Mouse (Mus musculus) stomach, embryonic 16.5 days (tissue): ENCODE measurements at regions not wholly inside any gene's neighbourhood (a gene's known extent, or its start where the extent isn't known, plus 50 kb on each side); places are given as distances from the start of the nearest gene placed in this dataset.
A peak's percentile ranks its signal among the peaks of the same experiment; 100 is the strongest.
"Not testable (repeated sequence)": the region's sequence is repeated elsewhere in the genome, so short reads cannot be mapped to it uniquely, and the experiment has no call there.

Experiments used
- ATAC-seq: fragments of 200-750 bp; cut with Nextera tagmentation; 2 replicates; pipeline ENCODE4 v1.8.0; 2017; ENCODE audit warnings: moderate number of reproducible peaks, moderate TSS enrichment; ENCODE audit not compliant: insufficient read depth, low FRiP score
- H3K27ac ChIP-seq: fragments of 300-500 bp; sonication (generic); 2 replicates; pipeline ENCODE4 v1.5.1; 2014; ENCODE audit warnings: low read length
- H3K27me3 ChIP-seq: fragments of 300-500 bp; sonication (generic); 2 replicates; pipeline ENCODE4 v1.6.1; 2014; ENCODE audit warnings: low read length, control low read depth, mixed read lengths; ENCODE audit not compliant: control insufficient read depth, insufficient read depth
- H3K36me3 ChIP-seq: fragments of 300-500 bp; sonication (generic); 2 replicates; pipeline ENCODE4 v1.6.1; 2014; ENCODE audit warnings: low read length; ENCODE audit not compliant: control insufficient read depth, insufficient read depth
- H3K4me1 ChIP-seq: fragments of 300-500 bp; sonication (generic); 2 replicates; pipeline ENCODE4 v1.6.1; 2014; ENCODE audit warnings: low read length, control low read depth, mixed read lengths; ENCODE audit not compliant: control insufficient read depth, insufficient read depth
- H3K4me2 ChIP-seq: fragments of 300-500 bp; sonication (generic); 2 replicates; pipeline ENCODE4 v1.6.1; 2014; ENCODE audit warnings: low read depth, low read length, mixed read lengths
- H3K4me3 ChIP-seq: fragments of 300-500 bp; sonication (generic); replicated peaks from 2 replicates; pipeline ENCODE4 v1.5.1; 2014; ENCODE audit warnings: mild to moderate bottlenecking, low read length
- H3K9ac ChIP-seq: fragments of 300-500 bp; sonication (generic); 2 replicates; pipeline ENCODE4 v1.6.1; 2014; ENCODE audit warnings: low read length
- H3K9me3 ChIP-seq: fragments of 300-500 bp; sonication (generic); replicated peaks from 2 replicates; pipeline ENCODE4 v1.6.1; 2016; ENCODE audit warnings: low read length, control low read depth; ENCODE audit not compliant: control insufficient read depth
- WGBS: fragments of 180-500 bp; shearing (Covaris S2); extraction: QIAGEN DNeasy Blood & Tissue Kit; methylation state at CpG from one replicate; pipeline ENCODE4 v1.1.7; 2014; 5-methylcytosine and 5-hydroxymethylcytosine counted together

GRCm38 (mm10) chr1:157036779-157037178, 71.7 kb downstream of the Tex35 start:
- no peak overlapping the region for H3K4me3 ChIP-seq
- H3K4me1 ChIP-seq: peaks cover 28% of the 10 kb centered on the region
- H3K27me3 ChIP-seq: no peaks in the 10 kb centered on the region
- no peaks in the 10 kb centered on the region for H3K9me3 ChIP-seq
- no peak overlapping the region for H3K4me2 ChIP-seq
- no peak for ATAC-seq
- H3K27ac ChIP-seq: no peak overlapping the region
- H3K36me3 ChIP-seq: no peaks in the 10 kb centered on the region
- H3K9ac ChIP-seq: no peak overlapping the region
- WGBS: 43% methylated on average over 4 of the region's 4 CpGs

- H3K36me3 ChIP-seq, H3K27ac ChIP-seq, H3K9ac ChIP-seq, ATAC-seq, H3K9me3 ChIP-seq, H3K4me3 ChIP-seq, H3K27me3 ChIP-seq, H3K4me2 ChIP-seq: not testable (repeated sequence)
- 90% methylated on average over 8 of the region's 8 CpGs for WGBS
- H3K4me1 ChIP-seq: peaks cover 27% of the 10 kb centered on the region
These were observed 73.3 kb downstream of the Tex35 start for GRCm38 (mm10) chr1:157035221-157035620.

- no peak overlapping the region for H3K27ac ChIP-seq
- no peaks in the 10 kb centered on the region for H3K36me3 ChIP-seq
- H3K27me3 ChIP-seq: no peaks in the 10 kb centered on the region
- ATAC-seq: no peak
- H3K4me2 ChIP-seq: no peak overlapping the region
- no peak overlapping the region for H3K4me3 ChIP-seq
- 88% methylated on average over 3 of the region's 3 CpGs for WGBS
- no peaks in the 10 kb centered on the region for H3K4me1 ChIP-seq
- H3K9me3 ChIP-seq: no peaks in the 10 kb centered on the region
- no peak overlapping the region for H3K9ac ChIP-seq
These were observed 79.8 kb downstream of the Tex35 start for GRCm38 (mm10) chr1:157028682-157029081.

- no peak for ATAC-seq
- Histone ChIP-seq H3K4me1 (no peaks in the 10 kb centered on the region), H3K36me3 (no peaks in the 10 kb centered on the region), H3K27ac (no peak overlapping the region), H3K4me2 (no peak overlapping the region), H3K27me3 (no peaks in the 10 kb centered on the region), H3K4me3 (no peak overlapping the region), H3K9ac (no peak overlapping the region), H3K9me3 (no peaks in the 10 kb centered on the region)
- WGBS: 89% methylated on average over 7 of the region's 7 CpGs
These were observed 80.8 kb downstream of the Tex35 start for GRCm38 (mm10) chr1:157027681-157028080.

- Histone ChIP-seq H3K9ac (no peak overlapping the region), H3K9me3 (no peaks in the 10 kb centered on the region), H3K4me3 (no peak overlapping the region), H3K36me3 (no peaks in the 10 kb centered on the region), H3K4me1 (no peaks in the 10 kb centered on the region), H3K27ac (no peak overlapping the region), H3K4me2 (no peak overlapping the region), H3K27me3 (no peaks in the 10 kb centered on the region)
- 62% methylated on average over 6 of the region's 6 CpGs for WGBS
- no peak for ATAC-seq
These were observed 84.0 kb upstream of the Ralgps2 start for GRCm38 (mm10) chr1:157023462-157023861.

- no peak overlapping the region for H3K4me2 ChIP-seq
- no peaks in the 10 kb centered on the region for H3K27me3 ChIP-seq
- ATAC-seq: no peak
- no peak overlapping the region for H3K27ac ChIP-seq
- H3K9ac ChIP-seq: no peak overlapping the region
- H3K4me3 ChIP-seq: no peak overlapping the region
- no peaks in the 10 kb centered on the region for H3K36me3 ChIP-seq
- no peaks in the 10 kb centered on the region for H3K9me3 ChIP-seq
- H3K4me1 ChIP-seq: no peaks in the 10 kb centered on the region
- 77% methylated on average over 12 of the region's 12 CpGs for WGBS
These were observed 83.3 kb upstream of the Ralgps2 start for GRCm38 (mm10) chr1:157022456-157023435.

GRCm38 (mm10) chr1:157019892-157020291, 80.5 kb upstream of the Ralgps2 start:
- Histone ChIP-seq H3K36me3 (no peaks in the 10 kb centered on the region), H3K4me3 (no peak overlapping the region), H3K9me3 (no peaks in the 10 kb centered on the region), H3K4me2 (no peak overlapping the region), H3K27me3 (no peaks in the 10 kb centered on the region), H3K4me1 (no peaks in the 10 kb centered on the region), H3K27ac (peak overlapping the region; percentile 5; the same call in 1 of the 2 replicates), H3K9ac (no peak overlapping the region)
- WGBS: 53% methylated on average over 7 of the region's 7 CpGs
- no peak for ATAC-seq

- H3K36me3 ChIP-seq: no peaks in the 10 kb centered on the region
- no peaks in the 10 kb centered on the region for H3K4me1 ChIP-seq
- H3K4me3 ChIP-seq: no peak overlapping the region
- H3K4me2 ChIP-seq: no peak overlapping the region
- H3K9me3 ChIP-seq: no peaks in the 10 kb centered on the region
- no peak for ATAC-seq
- H3K27ac ChIP-seq: no peak overlapping the region
- no peak overlapping the region for H3K9ac ChIP-seq
- WGBS: 75% methylated on average over 2 of the region's 2 CpGs
- no peaks in the 10 kb centered on the region for H3K27me3 ChIP-seq
These were observed 79.3 kb upstream of the Ralgps2 start for GRCm38 (mm10) chr1:157018726-157019125.

GRCm38 (mm10) chr1:157017198-157017994, 78.0 kb upstream of the Ralgps2 start:
- Histone ChIP-seq H3K36me3 (no peaks in the 10 kb centered on the region), H3K4me3 (no peak overlapping the region), H3K27ac (no peak overlapping the region), H3K9ac (no peak overlapping the region), H3K4me1 (no peaks in the 10 kb centered on the region), H3K9me3 (no peaks in the 10 kb centered on the region), H3K27me3 (no peaks in the 10 kb centered on the region), H3K4me2 (no peak overlapping the region)
- 66% methylated on average over 13 of the region's 13 CpGs for WGBS
- no peak for ATAC-seq
